Mouse (Mus musculus): ENCODE results near the gene Epor.

The Epor gene

DNA sequence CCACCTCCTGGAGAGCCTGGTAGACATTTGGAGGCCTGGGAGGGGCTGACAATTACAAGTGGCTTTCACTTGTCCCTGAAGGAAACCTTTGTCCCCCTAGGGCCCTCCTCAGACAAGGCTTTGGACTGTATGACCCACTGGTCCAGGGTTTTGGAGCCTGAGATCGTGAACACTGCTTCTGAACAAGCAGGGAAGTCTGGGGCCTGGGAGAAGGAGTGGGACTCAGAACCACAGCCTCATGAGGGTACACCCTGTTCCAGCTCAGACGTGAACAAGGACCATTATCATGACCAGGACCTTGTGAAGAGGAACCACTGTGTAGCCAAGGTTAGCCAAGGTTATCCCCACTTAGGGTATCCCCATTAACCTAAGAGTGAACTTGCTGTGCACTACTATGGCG lies 34.1 kb downstream of the Epor start:
- Histone ChIP-seq H3K36me3 (ENCODE audit: insufficient read depth, low read length) (peaks cover 22% of the 10 kb centered on the region), H3K4me3 (replicated peaks; ENCODE audit: low read length) (no peak overlapping the region), H3K27me3 (ENCODE audit: insufficient read depth, low read length) (peaks cover 5% of the 10 kb centered on the region), H3K4me1 (replicated peaks; ENCODE audit: low read depth, low read length) (peaks cover 61% of the 10 kb centered on the region), H3K9me3 (ENCODE audit: low read length) (no peaks in the 10 kb centered on the region)
- TF ChIP-seq POU5F1 (IDR thresholded peaks at IDR 0.05; ENCODE audit: borderline replicate concordance, low read length) (no peak), CTCF (conservative IDR thresholded peaks at IDR 0.05; ENCODE audit: low read length) (no peak), NANOG (IDR thresholded peaks at IDR 0.05; ENCODE audit: borderline replicate concordance, low read length) (no peak)

DNA sequence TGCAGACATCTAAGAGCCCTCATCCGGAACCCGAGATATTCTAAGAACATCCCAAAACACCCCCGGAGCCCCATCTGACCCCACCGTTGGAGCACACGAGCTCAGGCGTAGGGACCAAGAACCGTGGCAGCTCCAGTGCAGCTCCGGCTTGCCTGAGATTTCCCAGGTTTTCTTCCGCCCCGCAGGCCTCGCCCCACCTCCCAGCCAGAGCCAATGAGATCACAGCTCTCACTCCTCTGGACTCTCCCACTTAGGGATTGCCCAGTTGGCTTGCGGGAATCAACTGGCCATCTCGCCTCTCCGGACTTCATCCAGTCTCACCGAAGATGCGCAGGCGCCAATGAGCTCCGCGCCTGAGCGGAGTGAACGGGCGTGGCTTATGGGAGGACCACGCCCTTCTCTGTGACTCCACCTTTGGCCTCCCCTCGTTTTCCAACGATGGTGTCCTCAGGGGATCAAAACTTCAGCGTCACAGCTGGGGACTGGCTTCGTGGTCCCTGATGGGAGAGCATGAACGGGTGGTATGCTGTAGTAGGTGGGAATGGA lies 36.0 kb downstream of the Epor start, which contains the start of the genes Ccdc159 and Tmem205:
Gene Ccdc159 (plus strand): TSS at position 264 of the 546 bp plus-strand sequence.
Gene Tmem205 (minus strand): TSS at position 349 of the 546 bp plus-strand sequence.
- H3K27me3 ChIP-seq (ENCODE audit: insufficient read depth, low read length) = no peaks in the 10 kb centered on the region
- no peaks in the 10 kb centered on the region for H3K9me3 ChIP-seq (ENCODE audit: low read length)
- peaks cover 38% of the 10 kb centered on the region for H3K36me3 ChIP-seq (ENCODE audit: insufficient read depth, low read length)
- peak within 1 kb of the TSS; percentile 87 for H3K4me3 ChIP-seq (replicated peaks; ENCODE audit: low read length)
- TF ChIP-seq CTCF (conservative IDR thresholded peaks at IDR 0.05; ENCODE audit: low read length) = no peak
- no peak for TF ChIP-seq NANOG (IDR thresholded peaks at IDR 0.05; ENCODE audit: borderline replicate concordance, low read length)
- TF ChIP-seq POU5F1 (IDR thresholded peaks at IDR 0.05; ENCODE audit: borderline replicate concordance, low read length) = no peak
- H3K4me1 ChIP-seq (replicated peaks; ENCODE audit: low read depth, low read length) = peaks cover 58% of the 10 kb centered on the region

DNA sequence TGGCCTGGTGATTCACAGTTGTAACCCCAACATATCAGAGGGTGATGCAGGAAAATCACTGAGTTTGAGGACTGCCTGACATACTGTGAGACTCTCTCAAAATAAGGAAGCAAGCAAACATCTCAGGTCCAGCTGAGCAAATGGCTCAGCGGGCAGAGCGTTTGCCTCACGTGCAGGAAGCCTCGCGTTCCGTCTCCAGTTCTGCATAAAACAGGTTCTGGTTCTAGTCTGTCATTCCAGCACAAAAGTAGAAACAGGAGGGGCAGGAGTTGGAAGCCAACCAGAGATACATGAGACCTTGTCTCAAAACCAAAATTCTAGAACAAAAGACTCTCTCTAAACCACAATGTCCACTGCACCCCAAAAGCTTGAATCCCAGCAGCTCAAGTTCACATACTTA lies 36.5 kb downstream of the Epor start:
- TF ChIP-seq NANOG (IDR thresholded peaks at IDR 0.05; ENCODE audit: borderline replicate concordance, low read length) (no peak), POU5F1 (IDR thresholded peaks at IDR 0.05; ENCODE audit: borderline replicate concordance, low read length) (no peak), CTCF (conservative IDR thresholded peaks at IDR 0.05; ENCODE audit: low read length) (no peak)
- H3K4me3 ChIP-seq (replicated peaks; ENCODE audit: low read length) = peak overlapping the region; percentile 87
- H3K27me3 ChIP-seq (ENCODE audit: insufficient read depth, low read length) = no peaks in the 10 kb centered on the region
- peaks cover 41% of the 10 kb centered on the region for H3K36me3 ChIP-seq (ENCODE audit: insufficient read depth, low read length)
- H3K9me3 ChIP-seq (ENCODE audit: low read length) = no peaks in the 10 kb centered on the region
- peaks cover 58% of the 10 kb centered on the region for H3K4me1 ChIP-seq (replicated peaks; ENCODE audit: low read depth, low read length)

DNA sequence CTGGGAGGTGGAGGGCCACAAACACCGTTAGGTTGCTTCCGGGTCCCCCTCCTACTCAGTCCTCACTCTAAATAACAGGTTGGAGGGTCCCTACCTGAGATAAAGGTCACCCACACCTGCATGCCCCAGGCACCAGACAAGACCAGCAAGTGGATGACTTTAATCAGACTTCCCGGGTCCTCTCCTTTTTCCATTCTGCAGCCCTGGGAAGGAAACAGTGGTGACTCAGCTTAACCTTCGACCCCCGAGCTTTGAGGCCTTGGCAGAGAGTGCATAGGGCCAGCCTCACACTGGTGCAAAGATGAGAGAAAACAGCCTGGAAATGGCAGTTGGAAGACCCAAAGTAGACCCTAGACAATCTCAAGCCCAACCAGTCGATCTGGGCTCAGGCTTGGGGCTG lies 37.2 kb downstream of the Epor start:
- Histone ChIP-seq H3K4me3 (replicated peaks; ENCODE audit: low read length) (peak overlapping the region; percentile 87), H3K9me3 (ENCODE audit: low read length) (no peaks in the 10 kb centered on the region), H3K4me1 (replicated peaks; ENCODE audit: low read depth, low read length) (peaks cover 53% of the 10 kb centered on the region), H3K36me3 (ENCODE audit: insufficient read depth, low read length) (peaks cover 47% of the 10 kb centered on the region), H3K27me3 (ENCODE audit: insufficient read depth, low read length) (no peaks in the 10 kb centered on the region)
- no peak for TF ChIP-seq POU5F1 (IDR thresholded peaks at IDR 0.05; ENCODE audit: borderline replicate concordance, low read length)
- TF ChIP-seq CTCF (conservative IDR thresholded peaks at IDR 0.05; ENCODE audit: low read length) = no peak
- no peak for TF ChIP-seq NANOG (IDR thresholded peaks at IDR 0.05; ENCODE audit: borderline replicate concordance, low read length)

DNA sequence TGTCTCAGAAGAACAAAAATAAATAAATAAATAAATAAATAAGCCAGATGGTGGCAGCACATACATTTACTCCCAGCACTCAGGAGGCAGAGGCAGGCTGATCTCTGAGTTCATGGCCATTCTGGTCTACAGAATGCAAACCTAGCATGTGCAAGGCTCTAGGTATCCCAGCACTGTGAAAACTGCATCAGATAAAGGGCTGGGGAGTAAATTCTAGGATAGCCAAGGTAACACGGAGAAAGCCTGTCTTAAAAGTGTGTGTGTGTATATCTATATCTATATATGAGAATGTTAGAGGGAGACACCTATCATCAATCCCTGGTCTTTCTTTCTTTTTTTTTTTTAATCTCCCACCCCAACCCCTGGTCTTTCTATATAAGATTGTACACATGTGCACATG lies 37.8 kb downstream of the Epor start:
- peaks cover 60% of the 10 kb centered on the region for H3K4me1 ChIP-seq (replicated peaks; ENCODE audit: low read depth, low read length)
- no peaks in the 10 kb centered on the region for H3K9me3 ChIP-seq (ENCODE audit: low read length)
- no peaks in the 10 kb centered on the region for H3K27me3 ChIP-seq (ENCODE audit: insufficient read depth, low read length)
- TF ChIP-seq NANOG (IDR thresholded peaks at IDR 0.05; ENCODE audit: borderline replicate concordance, low read length) = no peak
- TF ChIP-seq POU5F1 (IDR thresholded peaks at IDR 0.05; ENCODE audit: borderline replicate concordance, low read length) = no peak
- no peak for TF ChIP-seq CTCF (conservative IDR thresholded peaks at IDR 0.05; ENCODE audit: low read length)
- H3K4me3 ChIP-seq (replicated peaks; ENCODE audit: low read length) = no peak overlapping the region
- peaks cover 47% of the 10 kb centered on the region for H3K36me3 ChIP-seq (ENCODE audit: insufficient read depth, low read length)

DNA sequence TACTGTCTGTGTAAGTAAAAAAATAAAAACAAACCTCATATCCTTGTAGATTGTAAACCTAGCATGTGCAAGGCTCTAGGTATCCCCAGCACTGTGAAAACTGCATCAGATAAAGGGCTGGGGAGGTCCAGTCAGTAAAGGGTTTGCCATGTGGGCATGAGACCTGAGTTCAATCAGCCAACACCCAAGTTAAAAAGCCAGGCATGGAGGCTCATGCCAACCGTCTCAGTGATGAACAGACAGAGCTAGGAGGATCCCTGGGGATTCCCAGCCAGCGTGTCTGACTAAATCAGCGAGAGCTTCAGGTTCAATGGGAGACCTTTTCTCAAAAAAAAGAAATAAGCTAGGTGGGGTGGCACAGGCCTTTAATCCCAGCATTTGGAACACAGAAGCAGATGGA lies 38.3 kb downstream of the Epor start:
- Histone ChIP-seq H3K27me3 (ENCODE audit: insufficient read depth, low read length) (no peaks in the 10 kb centered on the region), H3K36me3 (ENCODE audit: insufficient read depth, low read length) (peaks cover 47% of the 10 kb centered on the region), H3K4me1 (replicated peaks; ENCODE audit: low read depth, low read length) (peaks cover 60% of the 10 kb centered on the region), H3K4me3 (replicated peaks; ENCODE audit: low read length) (no peak overlapping the region), H3K9me3 (ENCODE audit: low read length) (no peaks in the 10 kb centered on the region)
- no peak for TF ChIP-seq NANOG (IDR thresholded peaks at IDR 0.05; ENCODE audit: borderline replicate concordance, low read length)
- TF ChIP-seq CTCF (conservative IDR thresholded peaks at IDR 0.05; ENCODE audit: low read length) = no peak
- TF ChIP-seq POU5F1 (IDR thresholded peaks at IDR 0.05; ENCODE audit: borderline replicate concordance, low read length) = no peak

DNA sequence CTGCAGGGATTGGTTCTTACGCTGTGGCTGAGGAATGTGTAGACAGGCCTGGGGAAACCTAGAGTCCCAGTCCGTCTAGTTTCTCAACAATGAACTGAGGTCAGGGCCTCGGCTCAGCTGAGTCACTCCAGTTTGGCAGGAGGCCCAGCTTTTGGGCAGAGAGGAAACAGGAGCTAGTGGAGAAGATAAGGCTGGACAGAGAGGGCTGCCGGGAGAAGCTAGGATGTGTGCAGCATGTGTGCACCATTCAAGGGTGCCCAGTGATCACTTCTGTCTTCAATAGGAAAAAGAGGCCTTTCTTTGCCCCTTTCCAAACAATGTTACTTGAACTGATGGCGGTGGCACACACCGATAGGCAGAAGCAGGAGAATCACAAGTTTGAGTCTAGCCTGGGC lies 39.2 kb downstream of the Epor start:
- Histone ChIP-seq H3K36me3 (ENCODE audit: insufficient read depth, low read length) (peaks cover 47% of the 10 kb centered on the region), H3K9me3 (ENCODE audit: low read length) (no peaks in the 10 kb centered on the region), H3K4me1 (replicated peaks; ENCODE audit: low read depth, low read length) (peaks cover 55% of the 10 kb centered on the region), H3K4me3 (replicated peaks; ENCODE audit: low read length) (peak overlapping the region; percentile 33; the same call in 1 of the 2 replicates), H3K27me3 (ENCODE audit: insufficient read depth, low read length) (no peaks in the 10 kb centered on the region)
- no peak for TF ChIP-seq NANOG (IDR thresholded peaks at IDR 0.05; ENCODE audit: borderline replicate concordance, low read length)
- TF ChIP-seq CTCF (conservative IDR thresholded peaks at IDR 0.05; ENCODE audit: low read length) = no peak
- TF ChIP-seq POU5F1 (IDR thresholded peaks at IDR 0.05; ENCODE audit: borderline replicate concordance, low read length) = no peak

DNA sequence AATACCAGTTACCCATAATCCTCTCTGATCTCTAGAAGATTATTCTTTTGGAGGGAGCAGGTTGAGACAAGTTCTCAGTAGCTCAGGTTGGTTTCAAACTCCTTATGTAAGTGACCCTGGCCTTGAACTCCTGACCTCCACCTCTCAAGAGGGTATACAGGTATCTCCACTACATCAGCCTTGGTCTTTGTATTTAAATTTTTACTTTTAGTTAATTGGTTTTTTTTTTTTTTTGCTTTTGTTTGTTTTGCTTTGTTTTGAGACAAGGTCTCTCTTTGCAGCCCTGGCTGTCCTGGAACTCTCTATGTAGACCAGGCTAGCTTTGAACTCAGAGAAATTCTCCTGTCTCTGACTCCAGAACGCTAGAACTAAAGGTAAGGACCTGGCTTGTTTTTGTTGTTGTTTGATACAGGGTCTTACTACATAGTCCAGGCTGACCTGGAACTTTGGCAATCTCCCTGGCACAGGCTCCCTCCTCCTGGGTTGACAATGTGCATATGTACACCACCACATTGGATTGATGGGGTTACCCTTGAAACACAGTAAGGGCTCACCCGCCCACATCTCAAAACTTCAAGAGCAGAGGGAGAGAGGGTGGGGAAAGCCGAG lies 39.7 kb downstream of the Epor start:
- Histone ChIP-seq H3K27me3 (ENCODE audit: insufficient read depth, low read length) (no peaks in the 10 kb centered on the region), H3K9me3 (ENCODE audit: low read length) (no peaks in the 10 kb centered on the region), H3K4me1 (replicated peaks; ENCODE audit: low read depth, low read length) (peaks cover 58% of the 10 kb centered on the region), H3K36me3 (ENCODE audit: insufficient read depth, low read length) (peaks cover 47% of the 10 kb centered on the region), H3K4me3 (replicated peaks; ENCODE audit: low read length) (no peak overlapping the region)
- TF ChIP-seq NANOG (IDR thresholded peaks at IDR 0.05; ENCODE audit: borderline replicate concordance, low read length) = no peak
- TF ChIP-seq CTCF (conservative IDR thresholded peaks at IDR 0.05; ENCODE audit: low read length) = no peak
- TF ChIP-seq POU5F1 (IDR thresholded peaks at IDR 0.05; ENCODE audit: borderline replicate concordance, low read length) = no peak
